Comparison of ENCODE assay signal across 9 mouse cellular contexts in the genomic region with DNA sequence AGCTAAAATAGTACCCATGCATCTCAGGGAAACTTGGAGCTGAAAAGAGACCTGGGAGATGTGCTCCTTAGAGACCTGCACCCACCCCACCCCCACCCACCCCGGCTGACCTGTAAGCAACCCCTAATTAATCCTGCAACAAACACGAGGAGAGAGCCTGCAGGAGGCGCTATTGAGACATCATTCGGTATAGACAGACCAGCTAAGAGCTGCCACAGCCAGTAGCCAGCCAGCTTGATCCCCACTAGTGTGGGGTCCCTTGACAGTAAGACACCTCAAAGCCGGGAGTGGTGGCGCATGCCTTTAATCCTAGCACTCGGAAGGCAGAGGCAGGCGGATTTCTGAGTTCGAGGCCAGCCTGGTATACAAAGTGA. TPM values are rescaled to one million over a fixed set of nuclear protein-coding genes. Genes with fewer than 3 reads are reported as not detected.
DNase-seq lines count a peak whose midpoint lies in the region; ATAC-seq and TF ChIP-seq lines count a peak whose summit lies in the region.
"Had no signal": no experiment of that assay in that cellular context is flagged by ENCODE, and none has a peak within 500 bp of the region (broad histone marks: within the 10 kb centered on the region; RNA-seq: fewer than 3 reads in every experiment).

No protein-coding gene starts in this region.

- peak; percentile 43 to 47 for DNase-seq in urinary bladder, adult 18-20 months (ENCODE audit: low spot score in 2 of 2)
- DNase-seq in urinary bladder, postnatal 4 days (ENCODE audit: low spot score in 2 of 2) = no peak
- DNase-seq in gastrocnemius, postnatal 25 days = peak; percentile 20
- DNase-seq in spleen, postnatal 4 days (ENCODE audit: low spot score in 2 of 2) = peak; percentile 72 to 87

- no peaks in the 10 kb centered on the region for H3K27me3 ChIP-seq in intestine, embryonic 16.5 days (replicated peaks; ENCODE audit: control insufficient read depth, insufficient read depth, low read length)
- no peaks in the 10 kb centered on the region; the same call in 1 of the 2 replicates for H3K27me3 ChIP-seq in limb, embryonic 12.5 days
- H3K27me3 ChIP-seq in midbrain, embryonic 13.5 days = no peaks in the 10 kb centered on the region

- no peak overlapping the region for H3K27ac ChIP-seq in cortical plate, adult 2 months (ENCODE audit: insufficient read depth, low read length)
- H3K27ac ChIP-seq in intestine, embryonic 16.5 days (ENCODE audit: low read length) = peak overlapping the region; percentile 95
- H3K27ac ChIP-seq in limb, embryonic 12.5 days = no peak overlapping the region
- H3K27ac ChIP-seq in midbrain, embryonic 13.5 days = no peak overlapping the region

- TF ChIP-seq CTCF in cortical plate, adult 2 months (IDR thresholded peaks at IDR 0.05; ENCODE audit: extremely low read depth, insufficient read depth, low read length) = peak; percentile 29

- no peaks in the 10 kb centered on the region for H3K9me3 ChIP-seq in intestine, embryonic 16.5 days (ENCODE audit: control insufficient read depth, low read length)
- H3K9me3 ChIP-seq in limb, embryonic 12.5 days = no peaks in the 10 kb centered on the region
- H3K9me3 ChIP-seq in midbrain, embryonic 13.5 days = no peaks in the 10 kb centered on the region

- peak overlapping the region; percentile 90 for H3K9ac ChIP-seq in intestine, embryonic 16.5 days (ENCODE audit: low read depth, low read length)
- H3K9ac ChIP-seq in limb, embryonic 12.5 days (replicated peaks) = peak overlapping the region; percentile 70
- H3K9ac ChIP-seq in midbrain, embryonic 13.5 days (replicated peaks) = no peak overlapping the region

- H3K4me1 ChIP-seq in cortical plate, adult 2 months (ENCODE audit: control insufficient read depth, insufficient read depth, low read length) = no peaks in the 10 kb centered on the region
- peaks cover 5% of the 10 kb centered on the region for H3K4me1 ChIP-seq in intestine, embryonic 16.5 days (ENCODE audit: control insufficient read depth, insufficient read depth, low read length)
- H3K4me1 ChIP-seq in limb, embryonic 12.5 days (replicated peaks) = 0 out of 2 replicates have a peak, but pooled peaks cover 5% of the 10 kb centered on the region
- peaks cover 7% of the 10 kb centered on the region for H3K4me1 ChIP-seq in midbrain, embryonic 13.5 days (replicated peaks)

- H3K4me2 ChIP-seq in intestine, embryonic 16.5 days (ENCODE audit: low read depth, low read length) = peak overlapping the region; percentile 85
- peak overlapping the region; percentile 87 for H3K4me2 ChIP-seq in limb, embryonic 12.5 days
- H3K4me2 ChIP-seq in midbrain, embryonic 13.5 days (replicated peaks) = peak overlapping the region; percentile 94

- H3K36me3 ChIP-seq in intestine, embryonic 16.5 days (ENCODE audit: control insufficient read depth, insufficient read depth, low read length) = 0 out of 2 replicates have a peak, but pooled peaks cover 6% of the 10 kb centered on the region
- H3K36me3 ChIP-seq in limb, embryonic 12.5 days = peaks cover 14% of the 10 kb centered on the region; the same call in 1 of the 2 replicates
- no peaks in the 10 kb centered on the region for H3K36me3 ChIP-seq in midbrain, embryonic 13.5 days

- WGBS in intestine, embryonic 16.5 days = 46% methylated on average over 9 of the region's 9 CpGs
- 50% methylated on average over 9 of the region's 9 CpGs for WGBS in limb, embryonic 12.5 days
- 51% methylated on average over 9 of the region's 9 CpGs for WGBS in midbrain, embryonic 13.5 days

- H3K4me3 ChIP-seq in cortical plate, adult 2 months (ENCODE audit: insufficient read depth, low read length) = peak overlapping the region; percentile 93
- H3K4me3 ChIP-seq in intestine, embryonic 16.5 days (ENCODE audit: low read length) = peak overlapping the region; percentile 79
- H3K4me3 ChIP-seq in limb, embryonic 12.5 days (replicated peaks) = peak overlapping the region; percentile 69
- H3K4me3 ChIP-seq in midbrain, embryonic 13.5 days (replicated peaks) = peak overlapping the region; percentile 66

- no peak for TF ChIP-seq POLR2A in cortical plate, adult 2 months (IDR thresholded peaks at IDR 0.05; ENCODE audit: extremely low read depth, insufficient read depth, low read length)

- peak; percentile 65 for ATAC-seq in intestine, embryonic 16.5 days
- no peak for ATAC-seq in limb, embryonic 12.5 days (ENCODE audit: insufficient number of reproducible peaks, insufficient read depth, low FRiP score, low TSS enrichment, low read depth)
- ATAC-seq in midbrain, embryonic 13.5 days = no peak; the same call in 1 of the 2 replicates

RNA-seq across cellular contexts. Expression of a gene that starts 0.7 kb away (rescaled TPM):
- polyA plus RNA-seq in cortical plate, adult 2 months (2012; rRNA removed) = 15.1 TPM in 2 replicates
- 1 to 10 TPM; 4.0 to 5.2 TPM for total RNA-seq in gastrocnemius, postnatal 25 days (2021)
- polyA plus RNA-seq in intestine, embryonic 16.5 days (2015; fragmentation: Nextera tagmentation; extraction: Ambion mirVana) = 27.2 TPM in 2 replicates
- 17.8 and 19.7 TPM in 2 replicates for polyA plus RNA-seq in limb, embryonic 12.5 days (2016; fragmentation: Nextera tagmentation; extraction: Ambion mirVana)
- polyA plus RNA-seq in midbrain, embryonic 13.5 days (2015; fragmentation: Nextera tagmentation; extraction: Ambion mirVana) = 7.5 and 7.7 TPM in 2 replicates

RNA-seq across cellular contexts. Expression of a gene that starts 13.8 kb away (rescaled TPM):
- polyA plus RNA-seq in cortical plate, adult 2 months (2012; rRNA removed) = 0.04 and 0.08 TPM in 2 replicates
- total RNA-seq in gastrocnemius, postnatal 25 days (2021) = not detected
- polyA plus RNA-seq in intestine, embryonic 16.5 days (2015; fragmentation: Nextera tagmentation; extraction: Ambion mirVana) = 48.7 and 54.2 TPM in 2 replicates
- polyA plus RNA-seq in limb, embryonic 12.5 days (2016; fragmentation: Nextera tagmentation; extraction: Ambion mirVana) = 7.7 and 10.1 TPM in 2 replicates
- polyA plus RNA-seq in midbrain, embryonic 13.5 days (2015; fragmentation: Nextera tagmentation; extraction: Ambion mirVana) = not detected in 2 replicates

RNA-seq across cellular contexts. Expression of a gene that starts 17.6 kb away (rescaled TPM):
- polyA plus RNA-seq in cortical plate, adult 2 months (2012; rRNA removed) = not detected in 2 replicates
- not detected for total RNA-seq in gastrocnemius, postnatal 25 days (2021)
- 2.1 and 6.4 TPM in 2 replicates for polyA plus RNA-seq in intestine, embryonic 16.5 days (2015; fragmentation: Nextera tagmentation; extraction: Ambion mirVana)
- 2.1 and 2.5 TPM in 2 replicates for polyA plus RNA-seq in limb, embryonic 12.5 days (2016; fragmentation: Nextera tagmentation; extraction: Ambion mirVana)
- 0.26 and 0.35 TPM in 2 replicates for polyA plus RNA-seq in midbrain, embryonic 13.5 days (2015; fragmentation: Nextera tagmentation; extraction: Ambion mirVana)

RNA-seq across cellular contexts. Expression of a gene that starts 26.4 kb away (rescaled TPM):
- not detected in 2 replicates for polyA plus RNA-seq in cortical plate, adult 2 months (2012; rRNA removed)
- total RNA-seq in gastrocnemius, postnatal 25 days (2021) = not detected
- polyA plus RNA-seq in intestine, embryonic 16.5 days (2015; fragmentation: Nextera tagmentation; extraction: Ambion mirVana) = not detected in 2 replicates
- not detected in 2 replicates for polyA plus RNA-seq in limb, embryonic 12.5 days (2016; fragmentation: Nextera tagmentation; extraction: Ambion mirVana)
- polyA plus RNA-seq in midbrain, embryonic 13.5 days (2015; fragmentation: Nextera tagmentation; extraction: Ambion mirVana) = not detected in 2 replicates
- total RNA-seq: adrenal gland, postnatal 4 days had no signal

RNA-seq across cellular contexts. Expression of a gene that starts 53.1 kb away (rescaled TPM):
- 0.21 and 0.23 TPM in 2 replicates for polyA plus RNA-seq in cortical plate, adult 2 months (2012; rRNA removed)
- total RNA-seq in gastrocnemius, postnatal 25 days (2021) = under 1 TPM in 1 of 2 experiments, not detected in 1; 0.21 TPM
- polyA plus RNA-seq in intestine, embryonic 16.5 days (2015; fragmentation: Nextera tagmentation; extraction: Ambion mirVana) = 187 and 217 TPM in 2 replicates
- 4.7 and 5.8 TPM in 2 replicates for polyA plus RNA-seq in limb, embryonic 12.5 days (2016; fragmentation: Nextera tagmentation; extraction: Ambion mirVana)
- polyA plus RNA-seq in midbrain, embryonic 13.5 days (2015; fragmentation: Nextera tagmentation; extraction: Ambion mirVana) = 1.7 and 1.8 TPM in 2 replicates

Comparison
In these comparisons a context has a peak if more than half of its experiments do, and no peak if none do; other contexts are left out.
1. DNase-seq: peak in urinary bladder, adult 18-20 months (2 of 2), gastrocnemius, postnatal 25 days (single experiment) and spleen, postnatal 4 days (2 of 2); none in urinary bladder, postnatal 4 days (0 of 2).
2. Peak in every context shown above with its lines, with median percentiles within 50 percentile points of each other: H3K4me3 ChIP-seq and H3K4me2 ChIP-seq.